Comparison of ENCODE assay signal across 19 mouse cellular contexts in the genomic region with DNA sequence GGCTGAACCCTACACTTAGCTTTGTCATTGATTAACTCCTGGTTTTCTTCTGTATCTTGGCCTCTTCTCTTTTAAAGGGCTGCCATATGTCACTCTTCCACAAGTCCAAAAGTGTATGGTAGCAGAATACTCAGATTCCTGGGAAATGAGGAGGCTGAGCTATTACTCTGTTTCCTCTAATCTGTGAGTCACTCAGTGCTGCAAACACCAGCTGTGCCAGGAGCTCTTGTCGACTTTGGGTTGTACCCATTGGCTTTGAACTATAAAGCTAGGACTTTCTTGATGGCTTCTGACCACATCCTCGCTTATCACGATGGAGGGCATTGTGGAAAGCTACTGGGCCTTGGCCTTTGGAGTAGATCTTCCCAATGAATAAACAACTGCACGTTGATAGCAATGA. TPM values are rescaled to one million over a fixed set of nuclear protein-coding genes. Genes with fewer than 3 reads are reported as not detected.
DNase-seq lines count a peak whose midpoint lies in the region; ATAC-seq and TF ChIP-seq lines count a peak whose summit lies in the region.
"Had no signal": no experiment of that assay in that cellular context is flagged by ENCODE, and none has a peak within 500 bp of the region (broad histone marks: within the 10 kb centered on the region; RNA-seq: fewer than 3 reads in every experiment).

No protein-coding gene starts in this region.

- TF ChIP-seq CTCF in C2C12 (IDR thresholded peaks at IDR 0.05; ENCODE audit: control insufficient read depth, insufficient read depth, insufficient read length): no peak

- H3K27me3 ChIP-seq in C2C12 (ENCODE audit: control insufficient read depth, insufficient read depth, insufficient read length): no peaks in the 10 kb centered on the region
- no peaks in the 10 kb centered on the region for H3K27me3 ChIP-seq in embryonic facial prominence, embryonic 10.5 days (replicated peaks; ENCODE audit: low read depth, poor library complexity, severe bottlenecking)
- H3K27me3 ChIP-seq: embryonic facial prominence, embryonic 15.5 days; forebrain, embryonic 15.5 days; heart, embryonic 15.5 days; intestine, embryonic 15.5 days; Patski had no signal

- no peak overlapping the region for H3K27ac ChIP-seq in embryonic facial prominence, embryonic 10.5 days (replicated peaks)
- H3K27ac ChIP-seq: embryonic facial prominence, embryonic 15.5 days; forebrain, embryonic 15.5 days; heart, adult 2 months; heart, embryonic 15.5 days; hindbrain, embryonic 10.5 days; hindbrain, embryonic 14.5 days; intestine, embryonic 15.5 days had no signal

- no peaks in the 10 kb centered on the region for H3K9me3 ChIP-seq in embryonic facial prominence, embryonic 10.5 days
- H3K9me3 ChIP-seq: embryonic facial prominence, embryonic 15.5 days; forebrain, embryonic 15.5 days; heart, embryonic 15.5 days; hindbrain, embryonic 10.5 days; intestine, embryonic 15.5 days had no signal

- peak; percentile 12 to 26 for DNase-seq in adrenal gland, postnatal 36 days
- DNase-seq in adrenal gland, postnatal 10 days: no peak
- peak; percentile 5 for DNase-seq in embryonic facial prominence, embryonic 10.5 days (ENCODE audit: low spot score)
- DNase-seq in gastrocnemius, postnatal 36 days: no peak
- DNase-seq: B cell, adult 2 months; cerebellum, adult 2 months; cerebellum, postnatal 10 days; heart, adult 2 months; heart, postnatal 14 days; kidney, adult 18-20 months had no signal

- WGBS in embryonic facial prominence, embryonic 10.5 days: 85% methylated on average over 4 of the region's 4 CpGs

- H3K79me2 ChIP-seq in C2C12 (ENCODE audit: control insufficient read depth, insufficient read depth): no peaks in the 10 kb centered on the region

- ATAC-seq in activated CD4-positive, CD25-positive, alpha-beta regulatory T cell, adult 4 months: no peak
- ATAC-seq: forebrain, embryonic 15.5 days; intestine, embryonic 15.5 days; Patski had no signal

- intact Hi-C loops in gastrocnemius, postnatal 36 days (cut with DNase I): no loop called here

- no peaks in the 10 kb centered on the region for H3K79me3 ChIP-seq in C2C12 (ENCODE audit: low read depth)

- H3K36me3 ChIP-seq in C2C12 (ENCODE audit: control insufficient read depth, insufficient read depth): no peaks in the 10 kb centered on the region
- H3K36me3 ChIP-seq in embryonic facial prominence, embryonic 10.5 days (replicated peaks): no peaks in the 10 kb centered on the region
- H3K36me3 ChIP-seq: embryonic facial prominence, embryonic 15.5 days; forebrain, embryonic 15.5 days; heart, embryonic 15.5 days; hindbrain, embryonic 10.5 days; intestine, embryonic 15.5 days had no signal

- H3K4me1 ChIP-seq in embryonic facial prominence, embryonic 10.5 days: no peaks in the 10 kb centered on the region
- H3K4me1 ChIP-seq: embryonic facial prominence, embryonic 15.5 days; forebrain, embryonic 15.5 days; heart, embryonic 15.5 days; hindbrain, embryonic 10.5 days; intestine, embryonic 15.5 days had no signal

- no peak overlapping the region for H3K4me3 ChIP-seq in C2C12 (ENCODE audit: insufficient read depth, poor library complexity, severe bottlenecking)
- no peak overlapping the region for H3K4me3 ChIP-seq in embryonic facial prominence, embryonic 10.5 days
- H3K4me3 ChIP-seq: embryonic facial prominence, embryonic 15.5 days; forebrain, embryonic 15.5 days; heart, adult 2 months; heart, embryonic 15.5 days; hindbrain, embryonic 10.5 days; intestine, embryonic 15.5 days had no signal

- H3ac ChIP-seq in C2C12 (ENCODE audit: control insufficient read depth, insufficient read length, low read depth): no peak overlapping the region

TF ChIP-seq in C2C12, 6 proteins besides CTCF, POLR2A, EP300 and RAD21:
- peak; percentile 22 for TF ChIP-seq MAX (IDR thresholded peaks at IDR 0.05)
- peak; percentile 82 for TF ChIP-seq MYOD1 (IDR thresholded peaks at IDR 0.05; ENCODE audit: control insufficient read depth, insufficient read length, low read depth)
- no peak for TF ChIP-seq FOSL1 (IDR thresholded peaks at IDR 0.05; ENCODE audit: insufficient read depth, low read length, poor library complexity, severe bottlenecking)
- no peak for TF ChIP-seq USF1 (IDR thresholded peaks at IDR 0.05; ENCODE audit: low read depth)

RNA-seq across cellular contexts. Expression of gene Asb13, which starts 45.3 kb away (rescaled TPM):
- total RNA-seq in adrenal gland, postnatal 36 days (2021): 10 to 100 TPM; 12.1 to 15.5 TPM
- total RNA-seq in adrenal gland, postnatal 10 days (2021): 10 to 100 TPM; 11.1 to 12.4 TPM
- 1.8 TPM for polyA plus RNA-seq in C2C12 (2012; fragmentation: generic; extraction: Trizol)
- polyA plus RNA-seq in embryonic facial prominence, embryonic 10.5 days (2016; fragmentation: Nextera tagmentation; extraction: Ambion mirVana): 15.0 and 22.2 TPM in 2 replicates
- 10 to 100 TPM; 11.1 to 14.2 TPM for total RNA-seq in gastrocnemius, postnatal 36 days (2021)
- 10 to 100 TPM; 19.2 to 23.8 TPM for polyA plus RNA-seq in activated CD4-positive, CD25-positive, alpha-beta regulatory T cell, adult 4 months (2017; shearing (Covaris generic))

Comparison
In these comparisons a context has a peak if more than half of its experiments do, and no peak if none do; other contexts are left out.
1. DNase-seq: peak in adrenal gland, postnatal 36 days (2 of 2) and embryonic facial prominence, embryonic 10.5 days (single experiment); none in adrenal gland, postnatal 10 days (single experiment) and gastrocnemius, postnatal 36 days (0 of 2).